Mouse (Mus musculus): ENCODE results near the gene Cdkl4.

The Cdkl4 gene

DNA sequence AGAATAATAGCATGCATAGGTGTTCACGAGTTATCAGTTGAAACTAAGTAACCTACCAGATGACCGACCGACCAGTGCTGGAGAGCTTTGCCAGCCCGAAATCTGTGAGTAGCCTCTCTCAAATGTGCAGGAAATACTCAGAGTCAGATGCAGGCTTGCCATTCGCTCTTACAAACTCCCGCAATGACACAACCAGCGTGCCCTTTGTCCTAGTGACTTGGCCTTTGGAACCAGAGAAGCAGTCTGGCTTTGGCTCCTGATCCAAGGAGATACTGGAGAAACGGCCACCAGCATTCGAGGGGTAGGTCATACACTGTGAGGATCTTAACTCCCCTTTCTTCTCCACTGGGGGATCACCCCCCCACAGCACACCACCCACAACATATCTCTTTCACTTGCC is 61.7 kb downstream of the Cdkl4 start:
- DNase-seq (ENCODE audit: low read depth): no peak

DNA sequence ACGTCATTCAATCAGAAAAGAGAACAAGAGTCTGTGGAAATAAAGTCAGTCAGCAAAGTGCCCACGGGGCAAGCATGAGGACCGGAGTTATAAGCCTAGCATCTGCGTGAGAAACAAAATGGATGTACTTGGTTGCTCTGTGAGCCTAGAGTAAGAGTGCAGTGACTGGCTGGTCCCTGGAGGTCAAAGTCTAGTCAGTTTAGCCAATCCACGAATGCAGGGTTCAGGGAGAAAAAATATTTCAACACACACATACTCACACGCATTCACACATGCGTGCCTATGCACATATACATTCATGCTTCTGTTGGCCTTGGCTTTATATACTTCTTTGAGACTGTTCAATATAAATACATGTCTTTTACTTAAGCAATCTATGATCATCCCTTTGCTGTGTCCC is 62.1 kb downstream of the Cdkl4 start:
- DNase-seq (ENCODE audit: low read depth): no peak

DNA sequence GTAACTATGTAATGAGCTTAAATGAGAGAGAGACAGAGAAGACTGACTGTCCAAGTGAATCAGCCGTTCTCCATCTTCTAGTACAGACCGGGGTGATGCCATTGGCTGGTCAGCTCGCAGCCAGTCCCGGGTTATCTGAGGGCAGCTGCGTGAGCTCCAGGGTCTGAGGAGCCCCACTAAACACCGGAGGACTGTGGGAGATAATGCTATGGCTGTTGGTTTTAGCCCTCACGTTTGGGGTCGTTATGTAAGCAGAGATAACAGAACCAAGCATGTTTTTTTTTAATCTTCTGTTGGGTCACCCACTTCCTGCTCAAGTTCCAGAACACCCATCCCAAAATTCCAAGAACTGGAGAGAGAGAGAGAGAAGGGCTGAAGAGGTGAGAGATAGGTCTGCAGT is 63.8 kb downstream of the Cdkl4 start:
- no peak for DNase-seq (ENCODE audit: low read depth)

DNA sequence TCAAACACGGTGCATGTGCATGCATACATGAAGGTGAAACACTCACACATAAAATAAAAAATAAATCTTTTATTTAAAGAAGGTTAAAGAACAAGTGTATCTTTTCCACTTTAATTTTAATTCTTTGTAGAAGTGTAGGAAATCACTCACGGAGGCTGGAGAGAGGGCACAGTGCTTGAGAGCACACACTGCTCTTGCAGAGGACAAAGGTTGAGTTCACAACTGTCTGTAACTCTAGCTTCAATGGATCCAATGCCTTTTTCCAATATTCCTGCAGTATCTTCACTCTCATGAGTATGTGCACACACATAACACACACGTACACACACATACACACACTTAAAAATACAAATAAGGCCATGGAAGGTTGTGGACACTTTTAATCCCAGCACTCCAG is 67.2 kb downstream of the Cdkl4 start:
- DNase-seq (ENCODE audit: low read depth): no peak

DNA sequence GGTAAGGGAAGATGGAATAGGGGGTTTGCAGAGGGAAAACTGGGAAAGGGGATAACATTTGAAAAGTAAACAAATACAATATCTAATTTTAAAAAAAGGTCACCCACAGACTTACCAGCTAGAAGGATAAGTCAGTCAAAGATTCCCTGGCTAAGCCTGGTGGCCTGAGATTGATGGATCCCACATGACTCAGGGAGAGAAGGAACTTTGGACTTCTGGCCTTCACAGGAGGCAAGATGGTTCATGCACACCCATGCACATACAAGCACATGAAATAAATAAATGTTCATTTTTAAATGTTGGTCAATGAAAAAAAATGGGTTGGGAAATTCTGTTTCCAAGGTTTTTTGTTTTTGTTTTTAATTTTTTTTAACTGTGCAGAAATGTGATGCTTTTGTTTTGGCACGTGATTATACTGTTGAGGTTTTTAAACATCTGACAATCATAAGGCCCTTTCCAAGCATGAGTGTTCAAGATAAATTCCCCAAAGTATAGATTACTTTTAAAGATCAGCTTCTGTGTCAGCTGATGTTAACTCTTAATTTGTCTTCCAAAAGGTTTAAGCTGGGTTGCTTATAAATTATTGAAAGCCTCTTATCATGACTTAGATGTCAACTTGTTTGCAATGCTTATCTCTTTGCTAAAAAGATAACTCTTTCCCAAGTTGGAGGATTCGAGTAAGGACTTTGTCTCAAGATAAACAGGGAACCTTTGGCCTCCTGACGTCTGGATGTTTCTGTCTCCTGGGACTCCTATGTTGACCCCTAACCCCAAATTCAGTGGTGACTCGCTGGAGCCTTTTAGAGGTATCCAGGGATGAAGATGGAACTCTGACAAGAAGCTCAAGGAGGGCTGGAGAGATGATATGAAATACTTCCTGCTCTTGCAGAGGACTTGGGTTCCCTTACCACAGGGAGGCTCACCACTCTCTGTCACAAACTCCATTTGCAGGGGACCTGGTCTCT is 67.8 kb downstream of the Cdkl4 start:
- no peak for DNase-seq (ENCODE audit: low read depth)

DNA sequence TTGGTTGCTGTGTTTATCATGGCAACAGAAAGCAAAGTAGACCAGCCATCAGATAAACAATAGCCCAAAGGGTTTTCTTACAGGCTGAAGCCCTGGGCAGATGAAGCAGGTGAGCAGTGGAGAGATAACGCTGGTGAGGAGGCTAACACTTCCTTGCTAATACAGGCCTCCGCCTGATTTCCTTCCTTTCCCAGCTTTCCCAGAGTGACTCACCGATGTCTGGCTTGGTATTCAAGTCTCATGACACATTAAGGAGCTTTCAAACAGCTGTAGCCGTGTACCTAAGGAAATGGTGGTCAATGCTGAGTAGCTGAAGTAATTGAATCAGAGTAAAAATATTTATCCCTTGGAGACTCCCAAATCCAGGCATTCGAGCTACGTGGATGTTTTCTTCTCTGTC is 71.8 kb downstream of the Cdkl4 start:
- no peak for DNase-seq (ENCODE audit: low read depth)

DNA sequence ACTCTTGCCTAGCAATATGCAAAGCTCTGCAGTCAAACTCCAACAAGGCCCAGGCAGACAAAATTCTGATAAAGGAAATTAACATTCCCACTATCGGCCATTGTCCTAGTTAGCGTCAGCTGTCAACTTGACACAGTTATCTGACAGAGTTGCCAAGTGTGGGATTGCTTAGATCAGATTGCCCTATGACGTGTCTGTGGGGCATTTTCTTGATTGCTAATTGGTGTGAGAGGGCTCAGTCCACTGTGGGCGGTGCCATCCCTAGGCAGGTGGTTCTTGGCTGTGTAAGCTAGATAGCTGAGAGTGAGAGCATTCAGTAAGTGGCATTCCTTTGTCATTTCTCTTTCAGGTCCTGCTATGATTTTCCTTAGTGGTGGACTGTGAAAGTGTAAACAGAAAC is 72.3 kb downstream of the Cdkl4 start:
- no peak for DNase-seq (ENCODE audit: low read depth)

DNA sequence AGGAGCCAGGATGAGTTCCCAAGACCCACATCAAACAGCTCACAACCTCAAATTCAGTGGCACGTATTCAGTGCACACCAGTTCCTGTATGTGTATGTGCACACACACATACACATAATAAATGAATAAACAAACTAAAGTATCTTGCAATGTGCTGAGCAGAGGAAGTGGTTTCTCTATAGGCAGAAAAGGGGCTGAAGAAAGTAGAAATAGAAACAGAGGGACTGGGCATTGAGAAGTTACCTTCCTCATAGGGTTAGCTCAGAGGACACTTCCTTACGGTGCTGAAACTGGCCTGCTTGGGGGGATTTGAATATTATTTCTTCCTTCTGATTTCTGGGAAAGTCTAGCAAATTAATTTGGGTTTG is 75.8 kb downstream of the Cdkl4 start:
- no peak for DNase-seq (ENCODE audit: low read depth)

DNA sequence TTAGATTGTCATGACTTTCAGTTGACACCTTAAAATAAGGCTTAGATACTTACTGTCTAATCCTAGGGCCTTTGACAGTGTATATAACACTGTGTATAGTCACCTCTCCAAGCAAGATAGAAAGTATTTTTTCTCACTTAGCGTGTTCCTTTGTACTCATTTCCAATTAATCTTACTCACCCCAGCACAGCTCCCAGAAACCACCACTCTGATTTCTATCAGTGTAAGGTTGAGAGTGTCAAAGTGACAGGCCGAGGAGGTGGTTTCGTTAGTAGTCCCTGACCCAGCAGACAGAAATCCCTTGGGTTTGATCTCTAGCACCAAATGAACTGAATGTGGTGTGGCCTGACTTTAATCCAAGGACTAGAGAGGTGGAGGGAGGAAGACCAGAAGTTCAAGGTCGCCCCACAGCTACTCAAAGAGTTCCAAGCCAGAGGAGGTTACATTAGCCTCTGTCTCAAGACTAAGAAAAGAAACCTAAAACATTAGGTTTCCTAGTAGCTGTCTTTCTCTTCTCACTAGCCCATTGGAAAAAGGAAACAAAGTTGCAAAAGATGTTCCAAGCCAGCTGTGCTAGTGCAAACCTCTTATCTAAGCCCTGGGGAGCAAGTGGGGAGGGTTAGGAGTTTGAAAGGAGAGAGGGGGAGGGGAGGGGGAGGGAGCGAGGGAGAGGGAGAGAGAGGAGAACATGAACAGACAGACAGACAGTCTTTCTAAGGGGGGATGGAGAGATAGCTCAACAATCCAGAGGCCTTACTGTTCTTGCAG is 76.4 kb downstream of the Cdkl4 start:
- DNase-seq (ENCODE audit: low read depth): no peak

DNA sequence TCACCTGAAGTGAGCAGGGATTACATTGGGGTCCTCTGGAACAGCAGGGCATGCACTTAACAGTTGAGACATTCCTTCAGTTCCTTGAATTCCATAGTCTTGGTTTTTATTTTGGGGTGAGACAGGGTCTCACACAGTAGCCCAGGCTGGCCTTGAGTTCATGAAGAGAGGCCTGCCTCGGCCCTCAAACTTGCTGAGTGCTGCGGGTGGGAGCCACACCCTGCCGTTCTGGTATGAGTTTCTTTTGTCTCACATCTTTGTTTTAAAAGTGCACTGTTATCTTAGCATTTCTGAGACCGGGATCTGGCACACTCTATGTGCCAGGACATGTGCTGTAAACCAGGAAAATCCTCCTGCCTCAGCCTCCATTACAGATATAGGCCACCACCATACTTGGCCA is 77.6 kb downstream of the Cdkl4 start:
- no peak for DNase-seq (ENCODE audit: low read depth)

DNA sequence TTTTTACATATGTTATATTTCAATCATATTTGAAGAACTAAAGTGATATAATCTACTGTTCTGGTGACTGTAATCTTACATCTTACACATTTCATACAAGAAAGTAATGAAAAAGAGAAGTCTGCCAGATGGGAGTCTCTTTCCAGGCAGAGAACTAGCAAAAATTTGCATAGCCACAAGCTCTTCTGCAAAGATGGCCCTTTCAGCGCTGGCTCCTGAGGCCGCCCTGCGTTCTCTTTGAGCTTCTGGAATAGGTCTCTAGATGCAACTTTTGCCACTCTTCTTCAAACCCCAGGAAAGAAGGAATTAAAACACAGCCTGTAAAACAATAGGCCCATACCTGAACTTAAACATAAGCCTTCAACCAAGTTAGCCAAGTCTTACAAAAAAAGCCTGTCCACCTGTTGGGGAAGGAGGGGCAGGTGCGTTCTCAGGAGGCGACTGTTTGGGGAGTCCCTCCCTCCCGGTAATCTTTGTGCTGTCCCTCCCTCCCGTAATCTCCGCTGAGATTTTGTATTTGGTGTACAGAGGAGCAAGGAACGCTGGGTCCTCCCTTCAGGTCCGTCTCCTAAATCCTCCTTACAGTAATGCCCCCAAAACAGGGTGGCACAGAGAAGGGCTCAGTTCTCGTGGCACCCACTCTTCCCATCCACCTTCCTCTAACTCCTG is 78.9 kb downstream of the Cdkl4 start:
- no peak for DNase-seq (ENCODE audit: low read depth)

DNA sequence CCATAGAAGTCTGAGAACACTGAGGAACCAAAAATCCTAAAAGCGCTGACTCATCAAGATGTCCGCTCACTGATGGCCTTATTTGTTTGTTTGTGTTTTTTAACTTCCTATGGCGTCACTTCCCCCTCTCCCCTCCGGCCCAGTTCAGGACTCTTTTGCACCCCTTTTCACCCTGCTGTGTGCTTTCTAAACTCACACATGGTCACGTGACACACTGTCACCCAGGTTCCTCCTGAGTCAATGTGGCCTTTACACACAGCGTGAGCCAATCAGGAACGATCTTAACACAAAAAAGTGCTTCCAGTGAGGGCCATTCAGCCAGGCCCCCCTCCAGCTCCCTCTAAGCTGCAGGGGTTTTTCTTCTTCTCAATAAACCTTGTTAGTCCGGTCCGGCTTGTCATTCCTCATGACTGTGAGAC is 80.4 kb downstream of the Cdkl4 start:
- DNase-seq (ENCODE audit: low read depth): no peak

DNA sequence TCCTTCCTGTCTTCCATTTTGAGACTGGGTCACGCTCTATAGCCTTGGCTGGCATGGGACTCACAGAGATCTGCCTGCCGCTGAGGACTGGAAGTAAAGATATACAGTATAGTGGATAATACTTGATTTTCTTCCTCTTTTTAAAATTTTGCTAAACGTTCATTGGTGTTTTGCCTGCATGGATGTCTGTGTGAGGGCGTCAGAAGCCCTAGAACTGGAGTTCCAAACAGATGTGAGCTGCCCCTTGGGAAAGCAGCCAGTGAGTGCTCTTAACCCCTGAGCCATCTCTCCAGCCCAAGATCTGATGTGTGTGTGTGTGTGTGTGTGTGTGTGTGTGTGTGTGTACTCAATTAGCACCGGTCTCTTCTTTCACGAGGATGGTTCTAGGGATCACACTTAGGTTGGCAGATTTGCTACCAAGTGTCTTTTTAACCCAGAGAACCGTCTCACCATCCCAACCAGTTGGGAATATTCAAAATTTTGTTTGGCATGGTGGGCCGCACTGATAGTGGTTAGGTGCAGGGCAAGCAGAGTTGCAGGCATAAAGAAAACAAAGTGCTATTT is 80.9 kb downstream of the Cdkl4 start:
- DNase-seq (ENCODE audit: low read depth): no peak

DNA sequence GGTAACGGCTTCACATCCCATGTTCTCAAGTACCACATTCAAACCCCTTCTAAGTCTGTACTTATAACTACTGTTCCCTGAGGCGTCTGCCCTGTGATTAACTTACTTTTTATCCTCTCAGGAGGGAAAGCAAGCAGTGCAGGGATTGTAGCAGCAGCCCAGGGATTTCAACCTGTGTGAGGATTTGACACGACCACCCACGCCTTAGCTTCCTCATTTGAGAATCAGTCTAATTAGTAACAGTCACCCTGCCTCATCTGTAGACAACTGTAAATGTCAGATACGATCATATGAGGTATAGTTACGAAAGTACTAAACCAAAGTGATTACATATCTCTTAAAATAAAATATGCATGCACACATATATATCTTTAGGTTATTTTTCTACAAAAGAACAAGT is 81.4 kb downstream of the Cdkl4 start:
- DNase-seq (ENCODE audit: low read depth): no peak

DNA sequence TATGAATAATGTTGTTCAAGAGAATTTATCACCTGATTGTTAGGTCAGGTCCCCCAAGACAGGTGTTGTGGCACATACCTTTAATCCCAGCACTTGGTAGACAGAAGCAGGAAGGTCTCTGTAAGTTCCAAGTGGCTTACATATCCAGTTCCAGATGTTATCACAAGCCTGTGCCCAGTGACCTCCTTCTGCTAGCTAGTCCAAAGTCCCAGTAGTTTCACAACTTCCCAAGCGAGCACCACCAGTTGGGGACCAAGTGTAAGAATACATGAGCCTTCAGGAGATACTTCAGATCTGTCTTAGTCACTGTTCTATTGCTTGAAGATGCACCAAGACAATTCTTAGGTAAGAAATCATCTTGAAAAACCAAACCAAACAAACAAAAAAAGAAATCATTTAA is 83.7 kb downstream of the Cdkl4 start:
- no peak for DNase-seq (ENCODE audit: low read depth)

DNA sequence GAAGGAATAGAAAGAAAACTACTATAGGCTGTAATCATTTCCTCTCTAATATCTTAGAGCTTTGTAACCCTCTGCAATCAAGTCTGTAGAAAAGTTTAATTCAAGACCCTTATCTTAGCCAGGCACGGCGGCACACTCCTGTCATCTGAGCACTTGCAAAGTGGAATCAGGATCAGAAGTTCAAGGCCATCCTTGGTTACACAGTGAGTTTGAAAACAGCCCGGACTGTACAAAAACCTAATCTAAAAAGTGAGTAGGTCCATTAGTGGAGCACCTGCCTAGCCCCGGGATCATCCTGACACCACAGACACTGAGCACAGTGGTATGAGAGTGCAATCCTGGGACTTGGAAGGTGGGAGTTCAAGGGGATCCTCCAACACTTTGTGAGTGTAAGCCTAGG is 84.8 kb downstream of the Cdkl4 start:
- no peak for DNase-seq (ENCODE audit: low read depth)

DNA sequence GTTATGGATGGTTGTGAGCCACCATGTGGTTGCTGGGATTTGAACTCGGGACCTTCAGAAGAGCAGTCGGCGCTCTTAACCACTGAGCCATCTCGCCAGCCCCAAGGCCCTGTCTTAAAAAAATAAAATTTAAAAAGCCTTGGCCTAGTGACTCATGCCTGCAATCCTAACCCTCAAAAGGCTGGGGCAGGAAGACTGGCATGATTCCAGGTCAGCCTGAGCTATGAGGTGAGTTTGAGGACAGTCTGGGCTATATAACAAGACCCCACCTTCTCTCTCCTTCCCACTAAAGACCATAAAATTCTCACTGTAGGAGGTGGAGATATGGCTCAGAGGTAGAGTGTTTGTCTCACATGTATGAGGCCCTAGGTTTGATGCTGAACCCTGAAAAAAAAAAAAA is 85.3 kb downstream of the Cdkl4 start:
- no peak for DNase-seq (ENCODE audit: low read depth)

DNA sequence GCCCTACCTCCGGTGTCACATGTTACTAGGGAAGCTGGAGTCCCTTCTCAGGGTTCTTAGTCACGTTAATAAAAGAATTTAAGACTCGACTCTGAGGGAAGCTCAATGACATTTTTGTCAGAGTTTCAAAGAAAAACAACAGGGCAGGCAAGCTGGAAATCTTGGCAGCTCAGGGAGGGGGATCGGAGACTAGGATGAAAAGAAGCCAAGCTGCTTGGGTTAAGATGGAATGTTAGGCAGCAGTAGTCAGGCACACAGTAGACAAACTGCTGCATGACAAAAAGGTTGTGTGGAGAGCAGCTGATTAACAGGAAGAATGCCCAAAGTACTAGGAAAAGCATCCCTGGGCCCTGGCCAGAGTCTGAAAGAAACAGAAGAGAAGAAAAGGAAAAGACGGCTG is 87.4 kb downstream of the Cdkl4 start:
- DNase-seq (ENCODE audit: low read depth): no peak

DNA sequence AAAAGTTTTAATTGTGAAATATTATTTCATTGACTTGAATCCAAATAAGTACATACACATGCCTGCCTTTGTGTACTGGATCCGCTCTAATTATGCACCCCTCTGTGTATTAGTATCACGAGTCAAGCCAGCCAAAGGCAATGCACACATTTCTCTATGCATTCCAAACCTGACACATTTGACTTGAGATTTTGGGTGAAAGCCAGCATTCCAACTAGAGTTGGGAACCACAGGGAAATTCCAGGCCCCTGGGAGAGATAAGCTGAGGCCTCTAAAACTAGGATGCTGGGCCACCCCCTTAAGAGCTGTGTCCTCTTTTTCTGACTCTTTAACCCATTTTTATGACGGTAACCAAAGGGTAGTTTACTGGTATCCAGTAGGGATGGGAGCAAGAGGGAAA is 88.7 kb downstream of the Cdkl4 start:
- no peak for DNase-seq (ENCODE audit: low read depth)

DNA sequence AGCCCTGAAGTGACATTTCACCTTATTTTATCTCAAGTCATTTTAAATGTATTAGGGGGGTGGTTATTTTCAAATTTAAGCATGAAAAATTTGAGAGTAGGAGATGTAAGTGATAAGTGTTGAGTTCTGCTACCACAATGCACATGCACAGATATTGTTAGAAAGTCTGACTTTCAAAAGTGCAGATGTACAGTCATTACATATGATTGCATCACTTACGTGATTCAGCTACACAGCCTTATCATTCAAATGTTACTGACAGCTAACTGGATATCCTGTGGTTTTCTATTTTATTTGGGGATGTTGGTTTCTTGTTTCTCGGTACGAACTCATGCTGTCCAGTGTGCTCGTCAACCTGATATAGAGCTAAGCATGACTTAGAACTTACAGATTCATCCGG is 92.5 kb downstream of the Cdkl4 start:
- DNase-seq (ENCODE audit: low read depth): no peak

DNA sequence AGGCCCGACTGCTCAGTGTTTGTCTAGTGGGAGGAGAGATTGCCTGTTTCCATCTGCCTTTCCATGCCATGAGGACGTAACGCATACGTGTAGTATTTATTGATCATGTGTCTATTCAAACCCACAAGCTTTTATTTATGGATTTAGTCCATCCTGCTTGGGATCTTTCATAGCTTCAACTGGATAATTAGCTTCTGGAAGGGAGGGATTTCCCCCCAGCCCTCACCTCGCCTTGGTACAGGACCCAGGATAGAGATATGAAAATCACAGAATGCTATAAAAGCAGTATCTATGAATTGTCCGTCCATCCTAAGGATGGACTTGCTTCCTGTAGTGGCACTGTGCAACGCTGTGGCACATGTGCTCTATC is 96.8 kb downstream of the Cdkl4 start:
- no peak for DNase-seq (ENCODE audit: low read depth)

DNA sequence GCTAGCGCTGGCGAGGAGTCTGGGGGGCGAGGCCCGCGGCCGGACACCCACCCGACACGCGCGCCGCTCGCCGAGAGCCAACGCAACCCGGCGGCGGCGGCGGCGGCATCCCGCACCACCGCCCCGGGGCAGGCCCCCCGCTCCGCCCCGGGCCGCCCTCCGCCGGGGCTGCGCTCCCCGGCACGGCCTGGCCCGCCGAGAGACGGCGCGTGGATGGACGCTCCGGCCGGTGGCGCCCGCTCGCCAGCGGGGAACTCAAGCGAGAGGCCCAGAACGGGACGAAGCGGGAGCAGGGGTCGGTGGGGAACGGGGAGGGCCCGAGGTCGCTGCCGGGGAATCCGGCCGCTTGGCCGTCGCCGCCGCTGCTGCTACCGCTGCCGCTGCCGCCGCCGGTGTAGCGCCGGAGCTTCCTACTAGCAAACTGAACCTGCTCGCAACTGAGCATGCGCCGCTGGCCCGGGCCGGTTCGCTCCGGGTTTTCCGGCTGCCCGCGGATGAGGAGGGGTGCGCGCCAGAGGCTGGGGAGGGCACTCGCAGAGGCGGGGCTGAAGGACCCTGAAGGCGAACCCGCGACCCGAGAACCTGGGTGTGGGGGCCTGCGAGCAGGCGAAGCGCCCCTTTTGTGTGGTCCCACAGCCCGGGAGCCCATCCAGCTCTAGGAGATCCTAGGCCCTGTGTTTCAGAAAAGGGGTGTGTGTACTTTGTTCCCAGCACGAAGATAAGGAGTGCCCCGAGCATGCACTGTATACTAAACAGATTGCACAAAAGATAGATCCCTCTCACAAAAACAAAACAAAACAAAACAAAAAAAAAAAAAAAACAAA is 97.4 kb downstream of the Cdkl4 start, which contains the start of gene Sos1:
Sos1 (minus strand) TSS at position 423 of the 824 bp plus-strand sequence.
- DNase-seq (ENCODE audit: low read depth): peak; percentile 85
